Mouse (Mus musculus): ENCODE data around the gene Bcl2l1.

- no peak for TF ChIP-seq POLR2A (IDR thresholded peaks at IDR 0.05; ENCODE audit: insufficient read depth, low read depth, low read length)
- no peak for TF ChIP-seq CTCF (IDR thresholded peaks at IDR 0.05)
- TF ChIP-seq EP300 (IDR thresholded peaks at IDR 0.05; ENCODE audit: insufficient read depth, low read depth, low read length) = no peak; the same call in none of the 2 replicates
These were observed 42.6 kb downstream of the Bcl2l1 start for GRCm38 (mm10) chr2:152788892-152789421.
